Mouse (Mus musculus): Measurements from ENCODE around the gene N4bp2.

- no peak for TF ChIP-seq POLR2A (IDR thresholded peaks at IDR 0.05; ENCODE audit: insufficient read depth, low read depth, low read length)
- TF ChIP-seq CTCF (IDR thresholded peaks at IDR 0.05), result no peak
Measured at GRCm38 (mm10) chr5:65739366-65739765, 24.0 kb upstream of the N4bp2 start.
